Mouse (Mus musculus) embryonic facial prominence, embryonic 14.5 days (tissue): ENCODE results near the gene Xpo5. TPM values are rescaled to one million over a fixed set of nuclear protein-coding genes. Genes with fewer than 3 reads are reported as not detected.

Experiments
- ATAC-seq: fragments of 200-750 bp; cut with Nextera tagmentation; 2 replicates; pipeline ENCODE4 v1.8.0; 2017; ENCODE audit warnings: low read depth, moderate number of reproducible peaks, moderate TSS enrichment
- DNase-seq: peaks from one replicate; pipeline ENCODE4 v3.0.0-alpha.2; 2015; ENCODE audit warnings: low spot score
- H3K27ac ChIP-seq: fragments of 300-500 bp; sonication (generic); replicated peaks from 2 replicates; pipeline ENCODE4 v1.5.1; 2014; ENCODE audit warnings: low read depth, mild to moderate bottlenecking, low read length, moderate library complexity
- H3K27me3 ChIP-seq: fragments of 300-500 bp; sonication (generic); replicated peaks from 2 replicates; pipeline ENCODE4 v1.6.1; 2014; ENCODE audit warnings: low read length; ENCODE audit not compliant: control insufficient read depth, insufficient read depth
- H3K36me3 ChIP-seq: fragments of 300-500 bp; sonication (generic); 2 replicates; pipeline ENCODE4 v1.6.1; 2014; ENCODE audit warnings: low read length, mixed read lengths; ENCODE audit not compliant: control insufficient read depth, insufficient read depth
- H3K4me1 ChIP-seq: fragments of 300-500 bp; sonication (generic); 2 replicates; pipeline ENCODE4 v1.6.1; 2014; ENCODE audit warnings: antibody characterized with exemption, low read length; ENCODE audit not compliant: control insufficient read depth, insufficient read depth
- H3K4me2 ChIP-seq: fragments of 300-500 bp; sonication (generic); 2 replicates; pipeline ENCODE4 v1.6.1; 2014; ENCODE audit warnings: low read depth, mild to moderate bottlenecking, low read length, moderate library complexity, mixed read lengths
- H3K4me3 ChIP-seq: fragments of 300-500 bp; sonication (generic); 2 replicates; pipeline ENCODE4 v1.5.1; 2014; ENCODE audit warnings: low read depth, mild to moderate bottlenecking, low read length
- H3K9ac ChIP-seq: fragments of 300-500 bp; sonication (generic); 2 replicates; pipeline ENCODE4 v1.6.1; 2014; ENCODE audit warnings: low read depth, mild to moderate bottlenecking, low read length, moderate library complexity, mixed read lengths
- H3K9me3 ChIP-seq: fragments of 300-500 bp; sonication (generic); 2 replicates; pipeline ENCODE4 v1.6.1; 2016; ENCODE audit warnings: low read length; ENCODE audit not compliant: control insufficient read depth
- WGBS: fragments of 180-500 bp; shearing (Covaris S2); extraction: QIAGEN DNeasy Blood & Tissue Kit; methylation state at CpG from one replicate; pipeline ENCODE4 v1.1.7; 2014; 5-methylcytosine and 5-hydroxymethylcytosine counted together
- polyA plus RNA-seq: library from polyadenylated mRNA; unstranded; fragments of >200 nt; fragmentation: Nextera tagmentation; extraction: Ambion mirVana; gene quantifications from 2 replicates; pipeline ENCODE4 v1.2.1, GENCODE M21; 2014

Xpo5 gene
- polyA plus RNA-seq = 42.3 and 43.8 TPM in 2 replicates

- H3K9ac ChIP-seq = peak within 1 kb of the TSS; percentile 86
- WGBS = under 1% methylated on average over 33 of the region's 66 CpGs
- H3K36me3 ChIP-seq = peaks cover 47% of the 10 kb centered on the region
- H3K4me3 ChIP-seq = peak within 1 kb of the TSS; percentile 73
- peak within 1 kb of the TSS; percentile 74 for H3K4me2 ChIP-seq
- H3K27ac ChIP-seq = peak within 1 kb of the TSS; percentile 74
- peak; percentile 96 for DNase-seq
- no peaks in the 10 kb centered on the region for H3K9me3 ChIP-seq
- peaks cover 18% of the 10 kb centered on the region for H3K4me1 ChIP-seq
- H3K27me3 ChIP-seq = no peaks in the 10 kb centered on the region
- peak; percentile 95 for ATAC-seq
Observed at GRCm38 (mm10) chr17:46202421-46203071, at the start of gene Xpo5, which contains the start of gene Polh. Gene Xpo5, plus strand, starts transcription at chr17:46202782. Gene Polh, minus strand, starts transcription at chr17:46202645.

- H3K4me3 ChIP-seq = peak within 1 kb of the TSS; percentile 60
- no peaks in the 10 kb centered on the region for H3K27me3 ChIP-seq
- H3K4me2 ChIP-seq = peak within 1 kb of the TSS; percentile 92
- H3K9ac ChIP-seq = peak within 1 kb of the TSS; percentile 77
- 6% methylated on average over 31 of the region's 33 CpGs for WGBS
- peaks cover 7% of the 10 kb centered on the region for H3K4me1 ChIP-seq
- H3K9me3 ChIP-seq = no peaks in the 10 kb centered on the region
- peak; percentile 98 for DNase-seq
- peak within 1 kb of the TSS; percentile 67 for H3K27ac ChIP-seq
- H3K36me3 ChIP-seq = peaks cover 18% of the 10 kb centered on the region
- ATAC-seq = peak; percentile 92
Observed at GRCm38 (mm10) chr17:46152847-46153782, 49.5 kb upstream of the Xpo5 start, which contains the start of gene Mad2l1bp. Gene Mad2l1bp, minus strand, starts transcription at chr17:46153553.

- no peak overlapping the region for H3K27ac ChIP-seq
- 0 out of 2 replicates have a peak, but pooled peaks cover 7% of the 10 kb centered on the region for H3K36me3 ChIP-seq
- no peaks in the 10 kb centered on the region for H3K27me3 ChIP-seq
- no peaks in the 10 kb centered on the region for H3K9me3 ChIP-seq
- ATAC-seq (no peak), DNase-seq (no peak)
- H3K4me1 ChIP-seq = peaks cover 7% of the 10 kb centered on the region
- 90% methylated on average over 3 of the region's 3 CpGs for WGBS
- H3K4me3 ChIP-seq = no peak overlapping the region
- H3K4me2 ChIP-seq = no peak overlapping the region
- H3K9ac ChIP-seq = no peak overlapping the region
Observed at GRCm38 (mm10) chr17:46154336-46154735, 48.2 kb upstream of the Xpo5 start.

GRCm38 (mm10) chr17:46156680-46157079 is 45.9 kb upstream of the Xpo5 start:
- no peaks in the 10 kb centered on the region for H3K9me3 ChIP-seq
- DNase-seq = no peak
- H3K27ac ChIP-seq = no peak overlapping the region
- H3K4me3 ChIP-seq = no peak overlapping the region
- H3K4me2 ChIP-seq = no peak overlapping the region
- no peaks in the 10 kb centered on the region for H3K27me3 ChIP-seq
- H3K9ac ChIP-seq = no peak overlapping the region
- no peaks in the 10 kb centered on the region for H3K36me3 ChIP-seq
- peaks cover 9% of the 10 kb centered on the region for H3K4me1 ChIP-seq
- no peak for ATAC-seq
- WGBS = 74% methylated on average over 5 of the region's 5 CpGs

- WGBS = 89% methylated on average over 8 of the region's 8 CpGs
- H3K27ac ChIP-seq = no peak overlapping the region
- DNase-seq = no peak
- no peak overlapping the region for H3K4me3 ChIP-seq
- no peaks in the 10 kb centered on the region for H3K36me3 ChIP-seq
- no peak overlapping the region for H3K4me2 ChIP-seq
- no peak overlapping the region for H3K9ac ChIP-seq
- H3K4me1 ChIP-seq = peaks cover 12% of the 10 kb centered on the region
- no peak for ATAC-seq
- H3K9me3 ChIP-seq = no peaks in the 10 kb centered on the region
- H3K27me3 ChIP-seq = no peaks in the 10 kb centered on the region
Observed at GRCm38 (mm10) chr17:46157131-46157530, 45.5 kb upstream of the Xpo5 start.

- Histone ChIP-seq H3K27ac (peak overlapping the region; percentile 84; the same call in 1 of the 2 replicates), H3K9me3 (no peaks in the 10 kb centered on the region), H3K4me3 (no peak overlapping the region), H3K4me1 (peaks cover 12% of the 10 kb centered on the region), H3K9ac (no peak overlapping the region), H3K4me2 (peak overlapping the region; percentile 60; the same call in 1 of the 2 replicates), H3K36me3 (peaks cover 13% of the 10 kb centered on the region; the same call in 1 of the 2 replicates), H3K27me3 (no peaks in the 10 kb centered on the region)
- ATAC-seq (no peak), DNase-seq (no peak)
- WGBS = 60% methylated on average over 2 of the region's 2 CpGs
Observed at GRCm38 (mm10) chr17:46159236-46159635, 43.3 kb upstream of the Xpo5 start.

GRCm38 (mm10) chr17:46160090-46160662 is 42.4 kb upstream of the Xpo5 start:
- DNase-seq = peak; percentile 96
- Histone ChIP-seq H3K9ac (peak overlapping the region; percentile 90), H3K4me1 (peaks cover 12% of the 10 kb centered on the region), H3K27ac (peak overlapping the region; percentile 84), H3K4me3 (peak overlapping the region; percentile 84), H3K36me3 (peaks cover 22% of the 10 kb centered on the region), H3K27me3 (no peaks in the 10 kb centered on the region), H3K4me2 (peak overlapping the region; percentile 60), H3K9me3 (no peaks in the 10 kb centered on the region)
- ATAC-seq = peak; percentile 48
- WGBS = 1% methylated on average over 16 of the region's 16 CpGs

GRCm38 (mm10) chr17:46160686-46161085 is 41.9 kb upstream of the Xpo5 start, which contains the start of gene Gtpbp2:
Gene Gtpbp2, plus strand, starts transcription at chr17:46161032.
- Histone ChIP-seq H3K4me2 (peak within 1 kb of the TSS; percentile 60), H3K4me1 (peaks cover 12% of the 10 kb centered on the region), H3K27me3 (no peaks in the 10 kb centered on the region), H3K27ac (peak within 1 kb of the TSS; percentile 84), H3K9ac (peak within 1 kb of the TSS; percentile 90), H3K9me3 (no peaks in the 10 kb centered on the region), H3K4me3 (peak within 1 kb of the TSS; percentile 84), H3K36me3 (peaks cover 27% of the 10 kb centered on the region)
- peak; percentile 95 for ATAC-seq
- peak; percentile 100 for DNase-seq
- 0% methylated on average over 20 of the region's 23 CpGs for WGBS
